Mouse (Mus musculus): Measurements from ENCODE around the gene Aox4. TPM values are rescaled to one million over a fixed set of nuclear protein-coding genes. Genes with fewer than 3 reads are reported as not detected.

Aox4 gene
- polyA plus RNA-seq, 1 experiment from 2014 or later: 0.51 TPM

GRCm38 (mm10) chr1:58221070-58221469 is 10.9 kb downstream of the Aox4 start:
- H3K4me3 ChIP-seq: no peak overlapping the region
- H3K9me3 ChIP-seq: no peaks in the 10 kb centered on the region
- H3K36me3 ChIP-seq: no peaks in the 10 kb centered on the region
- 61% methylated on average over 6 of the region's 6 CpGs for WGBS
- H3K4me2 ChIP-seq (replicated peaks): no peak overlapping the region
- H3K9ac ChIP-seq: no peak overlapping the region
- H3K27ac ChIP-seq: no peak overlapping the region
- no peak for ATAC-seq (ENCODE audit: low FRiP score, low read depth)
- H3K27me3 ChIP-seq: no peaks in the 10 kb centered on the region
- H3K4me1 ChIP-seq: peaks cover 13% of the 10 kb centered on the region

GRCm38 (mm10) chr1:58221879-58222278 is 11.7 kb downstream of the Aox4 start:
- Histone ChIP-seq H3K27me3 (no peaks in the 10 kb centered on the region), H3K27ac (no peak overlapping the region; the same call in 1 of the 2 replicates), H3K4me3 (no peak overlapping the region), H3K36me3 (no peaks in the 10 kb centered on the region), H3K9ac (no peak overlapping the region), H3K4me2 (replicated peaks) (no peak overlapping the region), H3K9me3 (no peaks in the 10 kb centered on the region), H3K4me1 (peaks cover 13% of the 10 kb centered on the region)
- WGBS: 60% methylated on average over 5 of the region's 5 CpGs
- ATAC-seq (ENCODE audit: low FRiP score, low read depth): no peak

GRCm38 (mm10) chr1:58228086-58228485 is 17.9 kb downstream of the Aox4 start:
- H3K27ac ChIP-seq: no peak overlapping the region
- no peak overlapping the region for H3K4me3 ChIP-seq
- ATAC-seq (ENCODE audit: low FRiP score, low read depth): no peak
- WGBS: 67% methylated on average over 6 of the region's 6 CpGs
- no peaks in the 10 kb centered on the region for H3K4me1 ChIP-seq
- H3K9me3 ChIP-seq: no peaks in the 10 kb centered on the region
- no peaks in the 10 kb centered on the region for H3K36me3 ChIP-seq
- no peak overlapping the region for H3K9ac ChIP-seq
- no peak overlapping the region for H3K4me2 ChIP-seq (replicated peaks)
- no peaks in the 10 kb centered on the region for H3K27me3 ChIP-seq

- no peak overlapping the region for H3K4me2 ChIP-seq (replicated peaks)
- H3K4me1 ChIP-seq: no peaks in the 10 kb centered on the region
- no peaks in the 10 kb centered on the region for H3K36me3 ChIP-seq
- no peak for ATAC-seq (ENCODE audit: low FRiP score, low read depth)
- H3K27ac ChIP-seq: no peak overlapping the region
- H3K9me3 ChIP-seq: no peaks in the 10 kb centered on the region
- H3K9ac ChIP-seq: no peak overlapping the region
- no peaks in the 10 kb centered on the region for H3K27me3 ChIP-seq
- H3K4me3 ChIP-seq: no peak overlapping the region
Measured at GRCm38 (mm10) chr1:58228916-58229315, 18.7 kb downstream of the Aox4 start.

- H3K9me3 ChIP-seq: no peaks in the 10 kb centered on the region
- 89% methylated on average over 4 of the region's 4 CpGs for WGBS
- H3K9ac ChIP-seq: no peak overlapping the region
- H3K4me3 ChIP-seq: no peak overlapping the region
- H3K27ac ChIP-seq: no peak overlapping the region
- no peak for ATAC-seq (ENCODE audit: low FRiP score, low read depth)
- no peaks in the 10 kb centered on the region for H3K27me3 ChIP-seq
- H3K4me1 ChIP-seq: no peaks in the 10 kb centered on the region
- no peak overlapping the region for H3K4me2 ChIP-seq (replicated peaks)
- no peaks in the 10 kb centered on the region for H3K36me3 ChIP-seq
Measured at GRCm38 (mm10) chr1:58229774-58230173, 19.6 kb downstream of the Aox4 start.

- H3K4me3 ChIP-seq: no peak overlapping the region
- no peak overlapping the region for H3K4me2 ChIP-seq (replicated peaks)
- 70% methylated on average over 5 of the region's 5 CpGs for WGBS
- H3K27ac ChIP-seq: no peak overlapping the region
- no peak overlapping the region for H3K9ac ChIP-seq
- no peak for ATAC-seq (ENCODE audit: low FRiP score, low read depth)
- H3K36me3 ChIP-seq: no peaks in the 10 kb centered on the region
- H3K4me1 ChIP-seq: no peaks in the 10 kb centered on the region
- H3K9me3 ChIP-seq: no peaks in the 10 kb centered on the region
- no peaks in the 10 kb centered on the region for H3K27me3 ChIP-seq
Measured at GRCm38 (mm10) chr1:58230542-58230941, 20.3 kb downstream of the Aox4 start.

- no peak for ATAC-seq (ENCODE audit: low FRiP score, low read depth)
- Histone ChIP-seq H3K27ac (no peak overlapping the region), H3K4me2 (replicated peaks) (no peak overlapping the region), H3K36me3 (no peaks in the 10 kb centered on the region), H3K4me1 (peaks cover 13% of the 10 kb centered on the region), H3K27me3 (no peaks in the 10 kb centered on the region), H3K4me3 (no peak overlapping the region), H3K9ac (no peak overlapping the region), H3K9me3 (no peaks in the 10 kb centered on the region)
- 54% methylated on average over 5 of the region's 5 CpGs for WGBS
Measured at GRCm38 (mm10) chr1:58235405-58235804, 25.2 kb downstream of the Aox4 start.

GRCm38 (mm10) chr1:58237527-58238299 is 27.5 kb downstream of the Aox4 start:
- Histone ChIP-seq H3K9ac (no peak overlapping the region), H3K27me3 (no peaks in the 10 kb centered on the region), H3K36me3 (no peaks in the 10 kb centered on the region), H3K4me1 (peaks cover 13% of the 10 kb centered on the region), H3K4me2 (replicated peaks) (no peak overlapping the region), H3K9me3 (no peaks in the 10 kb centered on the region), H3K4me3 (no peak overlapping the region), H3K27ac (no peak overlapping the region)
- WGBS: 69% methylated on average over 4 of the region's 4 CpGs
- peak; percentile 54; the same call in 1 of the 2 replicates for ATAC-seq (ENCODE audit: low FRiP score, low read depth)

GRCm38 (mm10) chr1:58238440-58238839 is 28.2 kb downstream of the Aox4 start:
- no peak overlapping the region for H3K9ac ChIP-seq
- no peaks in the 10 kb centered on the region for H3K9me3 ChIP-seq
- no peaks in the 10 kb centered on the region for H3K27me3 ChIP-seq
- 65% methylated on average over 5 of the region's 5 CpGs for WGBS
- no peak overlapping the region for H3K4me2 ChIP-seq (replicated peaks)
- H3K4me3 ChIP-seq: no peak overlapping the region
- H3K36me3 ChIP-seq: no peaks in the 10 kb centered on the region
- no peak for ATAC-seq (ENCODE audit: low FRiP score, low read depth)
- H3K27ac ChIP-seq: no peak overlapping the region
- peaks cover 13% of the 10 kb centered on the region for H3K4me1 ChIP-seq

- no peak for ATAC-seq (ENCODE audit: low FRiP score, low read depth)
- H3K4me3 ChIP-seq: no peak overlapping the region
- no peaks in the 10 kb centered on the region for H3K36me3 ChIP-seq
- H3K27me3 ChIP-seq: no peaks in the 10 kb centered on the region
- 93% methylated on average over 9 of the region's 9 CpGs for WGBS
- H3K27ac ChIP-seq: no peak overlapping the region
- H3K9ac ChIP-seq: no peak overlapping the region
- no peak overlapping the region for H3K4me2 ChIP-seq (replicated peaks)
- H3K4me1 ChIP-seq: peaks cover 13% of the 10 kb centered on the region
- H3K9me3 ChIP-seq: no peaks in the 10 kb centered on the region
Measured at GRCm38 (mm10) chr1:58238961-58239360, 28.8 kb downstream of the Aox4 start.

- 68% methylated on average over 6 of the region's 6 CpGs for WGBS
Measured at GRCm38 (mm10) chr1:58240347-58240746, 30.1 kb downstream of the Aox4 start.

GRCm38 (mm10) chr1:58244487-58244886 is 34.3 kb downstream of the Aox4 start:
- Histone ChIP-seq H3K9ac (no peak overlapping the region), H3K27me3 (no peaks in the 10 kb centered on the region), H3K4me2 (replicated peaks) (no peak overlapping the region), H3K27ac (no peak overlapping the region), H3K4me1 (no peaks in the 10 kb centered on the region), H3K9me3 (no peaks in the 10 kb centered on the region), H3K36me3 (no peaks in the 10 kb centered on the region), H3K4me3 (no peak overlapping the region)
- no peak for ATAC-seq (ENCODE audit: low FRiP score, low read depth)
- WGBS: 84% methylated on average over 3 of the region's 3 CpGs

More at GRCm38 (mm10) chr1:58240347-58240746, 30.1 kb downstream of the Aox4 start:
- H3K36me3 ChIP-seq: no peaks in the 10 kb centered on the region
- H3K27ac ChIP-seq: no peak overlapping the region
- H3K9ac ChIP-seq: no peak overlapping the region
- no peak overlapping the region for H3K4me3 ChIP-seq
- ATAC-seq (ENCODE audit: low FRiP score, low read depth): no peak
- no peaks in the 10 kb centered on the region for H3K9me3 ChIP-seq
- H3K27me3 ChIP-seq: no peaks in the 10 kb centered on the region
- peaks cover 13% of the 10 kb centered on the region for H3K4me1 ChIP-seq
- no peak overlapping the region for H3K4me2 ChIP-seq (replicated peaks)

- Histone ChIP-seq H3K9me3 (no peaks in the 10 kb centered on the region), H3K9ac (no peak overlapping the region), H3K27ac (no peak overlapping the region), H3K4me3 (no peak overlapping the region), H3K4me2 (replicated peaks) (no peak overlapping the region), H3K4me1 (no peaks in the 10 kb centered on the region), H3K27me3 (no peaks in the 10 kb centered on the region), H3K36me3 (no peaks in the 10 kb centered on the region)
- 82% methylated on average over 1 of the region's 1 CpGs for WGBS
- no peak for ATAC-seq (ENCODE audit: low FRiP score, low read depth)
Measured at GRCm38 (mm10) chr1:58248518-58248917, 38.3 kb downstream of the Aox4 start.
